Mouse (Mus musculus) thymus, adult 18-20 months (tissue): ENCODE results near the gene Gm10803.
A peak's percentile ranks its signal among the peaks of the same experiment; 100 is the strongest.
"Not testable (repeated sequence)": the region's sequence is repeated elsewhere in the genome, so short reads cannot be mapped to it uniquely, and the experiment has no call there.

Experiments used
- DNase-seq, 2 experiments: peaks; one replicate each; pipeline ENCODE4 v3.0.0; 2022; ENCODE audit warnings: mixed read lengths in 2 of 2

Gene Gm10803

DNA sequence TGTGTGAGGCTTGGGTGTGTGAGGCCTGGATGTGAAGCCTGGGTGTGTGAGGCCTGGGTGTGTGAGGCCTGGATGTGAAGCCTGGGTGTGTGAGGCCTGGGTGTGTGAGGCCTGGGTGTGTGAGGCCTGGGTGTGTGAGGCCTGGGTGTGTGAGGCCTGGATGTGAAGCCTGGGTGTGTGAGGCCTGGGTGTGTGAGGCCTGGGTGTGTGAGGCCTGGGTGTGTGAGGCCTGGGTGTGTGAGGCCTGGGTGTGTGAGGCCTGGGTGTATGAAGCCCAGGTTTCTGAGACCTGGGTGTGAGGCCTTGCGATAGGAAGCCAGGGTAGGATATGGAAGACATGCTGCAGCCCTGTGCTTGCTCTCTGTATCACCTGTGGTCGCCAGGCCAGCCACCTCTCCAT lies at the start of gene Gm10803:
Gene Gm10803, plus strand, starts transcription at position 301 of the 400 bp plus-strand sequence.
- DNase-seq: not testable (repeated sequence)

DNA sequence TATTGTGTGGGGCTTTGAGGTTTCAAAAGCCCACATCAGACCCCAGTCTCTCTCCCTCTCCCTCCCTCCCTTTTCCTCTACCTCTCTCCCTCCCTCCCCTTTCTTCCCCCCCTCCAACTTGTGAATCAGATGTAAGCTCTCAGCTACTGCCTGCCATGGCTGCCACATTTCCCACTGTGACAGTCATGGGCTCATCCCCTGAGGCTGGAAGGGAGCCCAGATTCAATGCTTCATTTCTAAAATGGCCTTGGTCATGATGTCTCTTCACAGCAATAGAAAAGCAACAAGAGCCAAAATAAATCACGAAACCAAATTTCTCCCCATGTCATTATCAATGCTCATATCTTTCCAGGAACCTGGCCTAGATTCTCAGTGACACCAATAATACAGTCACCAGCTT lies 49.5 kb upstream of the Gm10803 start:
- DNase-seq: no peak

GRCm38 (mm10) chr2:93512130-93512529 lies 48.2 kb upstream of the Gm10803 start:
- DNase-seq: no peak

GRCm38 (mm10) chr2:93515246-93515645 lies 45.1 kb upstream of the Gm10803 start:
- no peak for DNase-seq

DNA sequence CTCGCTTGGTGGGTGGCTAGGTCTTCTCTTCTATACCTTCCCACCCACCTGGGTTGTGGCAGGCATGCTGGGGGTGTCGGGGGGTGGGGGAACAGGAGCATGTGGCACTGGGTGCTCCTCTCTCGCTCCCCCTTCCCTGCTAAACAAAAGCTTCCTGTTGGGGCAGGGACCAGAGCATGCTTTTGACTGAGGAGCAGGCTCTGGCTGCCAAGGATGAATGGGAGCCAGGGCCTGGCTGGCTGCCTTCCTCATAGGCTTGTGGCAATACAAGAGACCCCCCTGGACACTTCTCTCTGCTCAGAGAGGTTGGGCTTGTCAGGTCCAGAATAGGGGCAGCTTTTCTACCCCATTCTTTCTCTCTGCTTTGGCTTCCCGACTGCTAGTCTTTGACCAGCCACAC lies 39.3 kb upstream of the Gm10803 start:
- no peak for DNase-seq

DNA sequence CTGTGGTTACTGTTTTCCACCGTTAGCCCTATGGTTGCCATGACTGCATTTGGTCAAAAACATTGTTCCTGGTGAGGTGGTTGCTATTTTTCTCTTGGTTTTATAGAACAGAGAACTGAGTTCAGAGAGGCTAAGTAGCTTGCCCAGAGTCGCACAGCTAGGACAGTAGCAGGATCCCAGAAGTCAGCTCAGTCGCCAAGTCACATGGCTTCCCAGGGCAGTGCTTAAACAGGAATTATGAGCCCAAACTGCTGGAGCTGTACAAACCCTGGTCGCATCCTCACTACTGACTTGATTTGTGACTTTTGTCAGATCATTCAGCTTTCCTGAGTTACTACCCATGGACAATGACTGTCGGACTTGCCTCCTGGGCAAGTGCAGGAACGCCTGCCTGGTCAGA lies 38.8 kb upstream of the Gm10803 start:
- no peak for DNase-seq

DNA sequence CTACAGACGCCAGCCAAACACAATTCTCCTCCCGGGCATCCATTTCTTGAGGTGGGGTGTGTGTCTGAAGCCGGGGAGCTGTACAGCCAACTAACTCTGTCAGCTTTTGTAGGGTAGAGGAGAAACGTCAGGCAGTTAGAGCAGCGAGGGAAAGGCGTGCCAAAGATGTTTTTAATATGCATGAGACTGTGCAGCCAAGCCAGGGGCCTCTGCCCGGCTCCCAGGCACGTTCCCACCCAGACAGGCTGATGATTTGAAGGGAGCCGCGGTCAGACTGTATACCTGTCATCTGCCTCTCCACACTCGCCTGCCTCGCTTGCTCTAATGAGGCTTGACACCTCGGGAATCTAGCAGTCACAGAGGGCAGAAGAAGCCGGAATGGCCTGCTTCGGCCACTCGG lies 38.4 kb upstream of the Gm10803 start:
- DNase-seq: no peak

- DNase-seq: no peak
Observed at GRCm38 (mm10) chr2:93525033-93525762, 35.2 kb upstream of the Gm10803 start.

- DNase-seq: no peak
Observed at GRCm38 (mm10) chr2:93529602-93530001, 30.8 kb upstream of the Gm10803 start.

DNA sequence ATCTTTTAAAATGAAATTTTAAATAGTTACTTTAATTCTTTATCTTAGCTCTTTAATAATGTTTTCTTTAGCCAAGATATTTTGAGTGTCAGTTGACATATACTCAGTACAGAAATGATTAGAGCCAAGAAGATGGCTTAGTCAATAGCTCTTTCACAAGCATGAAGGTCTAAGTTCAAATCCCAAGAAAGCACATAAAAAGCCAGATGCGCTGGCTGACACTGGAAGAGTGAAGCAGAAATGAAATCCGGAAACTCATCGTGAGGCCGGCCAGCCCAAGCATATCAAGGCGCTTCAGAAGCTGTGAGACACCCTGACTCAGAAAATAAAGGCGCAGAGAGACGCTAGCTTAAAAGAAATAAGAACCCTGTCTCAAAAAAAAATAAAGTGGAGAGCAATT lies 26.5 kb upstream of the Gm10803 start:
- no peak for DNase-seq

GRCm38 (mm10) chr2:93537385-93537967 lies 22.9 kb upstream of the Gm10803 start:
- DNase-seq: no peak

GRCm38 (mm10) chr2:93538140-93538539 lies 22.2 kb upstream of the Gm10803 start:
- DNase-seq: no peak

DNA sequence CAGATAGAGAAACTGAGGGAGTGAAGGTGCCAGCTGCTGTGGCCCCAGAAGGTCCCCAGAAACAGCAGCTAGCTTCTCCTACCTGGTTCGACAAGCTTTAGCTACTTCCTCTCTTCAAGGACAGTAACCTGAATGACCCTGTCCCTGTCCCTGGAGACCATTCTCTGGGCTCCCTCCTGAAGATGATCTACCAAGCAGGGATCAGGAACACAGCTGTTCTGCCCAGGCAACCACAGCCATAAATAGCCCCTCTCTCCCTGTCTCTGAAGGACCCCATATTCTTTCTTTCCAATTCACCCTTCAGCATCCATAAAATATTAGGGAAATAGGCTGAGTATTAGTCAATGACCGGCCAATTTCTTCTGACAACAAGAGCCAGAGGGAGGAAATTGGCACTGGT lies 18.6 kb upstream of the Gm10803 start:
- DNase-seq: no peak

- DNase-seq: no peak
Observed at GRCm38 (mm10) chr2:93552676-93553521, 7.5 kb upstream of the Gm10803 start.

GRCm38 (mm10) chr2:93553905-93554304 lies 6.5 kb upstream of the Gm10803 start:
- no peak for DNase-seq

DNA sequence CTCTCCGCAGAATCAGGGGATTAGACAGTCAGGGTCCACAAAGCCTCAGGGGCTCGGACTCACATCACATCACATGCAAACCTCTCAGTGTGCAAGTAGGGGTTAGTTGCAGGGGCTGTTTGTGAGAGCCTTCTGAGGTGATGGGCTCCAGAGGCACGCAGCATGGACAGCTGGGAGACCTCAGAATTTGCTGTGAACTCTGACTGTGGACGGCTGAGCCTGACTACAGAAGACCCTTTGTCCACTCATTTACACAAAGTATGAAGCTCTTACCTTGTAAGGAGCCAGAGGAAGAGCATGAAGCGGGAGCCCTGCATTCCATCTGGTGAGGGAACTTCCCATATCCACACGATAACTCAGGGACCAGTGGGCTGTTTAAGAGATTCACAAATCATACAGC lies 5.3 kb downstream of the Gm10803 start:
- DNase-seq: no peak

DNA sequence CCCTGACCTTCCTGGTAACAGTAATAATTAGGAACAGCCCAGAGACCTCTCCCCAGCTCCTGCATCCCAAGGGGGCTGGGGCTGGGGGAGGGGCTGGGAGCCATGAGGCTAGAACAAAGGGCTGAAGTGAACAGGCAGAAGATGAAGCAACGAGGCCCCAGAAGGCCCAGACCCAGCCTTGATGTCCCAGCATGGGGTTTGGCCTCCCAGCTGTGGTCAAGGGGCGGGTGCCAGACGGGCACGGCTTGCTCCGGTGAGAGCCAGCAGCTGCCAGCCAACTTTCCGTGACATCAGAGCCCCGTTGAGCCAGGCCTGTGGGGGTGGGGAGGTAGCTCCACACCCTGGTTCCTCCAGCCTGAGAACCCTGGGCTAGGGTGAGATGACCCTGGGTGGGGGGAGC lies 7.3 kb downstream of the Gm10803 start:
- peak; percentile 5 to 6 for DNase-seq

GRCm38 (mm10) chr2:93572565-93572964 lies 12.2 kb downstream of the Gm10803 start:
- DNase-seq: peak in 1 of 2 experiments; percentile 4

DNA sequence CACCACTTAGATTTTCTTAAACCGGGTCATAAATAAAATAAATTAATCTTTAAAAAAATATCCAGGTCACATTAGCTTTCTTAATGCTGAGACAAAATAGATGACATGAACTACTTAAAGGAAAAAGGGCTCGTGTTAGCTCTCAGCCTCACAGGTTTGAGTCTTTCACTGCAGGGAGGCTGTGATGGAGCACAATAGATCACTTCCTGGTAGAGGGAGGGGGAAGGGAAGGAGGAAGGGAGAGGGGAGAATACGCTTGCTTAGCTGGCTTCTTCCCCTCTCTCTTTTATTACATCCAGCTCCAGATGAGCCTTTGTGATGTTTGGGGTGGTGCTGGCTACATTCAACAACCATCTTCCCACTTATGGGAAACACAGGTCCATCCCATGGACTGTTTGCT lies 20.9 kb downstream of the Gm10803 start:
- DNase-seq: no peak

DNA sequence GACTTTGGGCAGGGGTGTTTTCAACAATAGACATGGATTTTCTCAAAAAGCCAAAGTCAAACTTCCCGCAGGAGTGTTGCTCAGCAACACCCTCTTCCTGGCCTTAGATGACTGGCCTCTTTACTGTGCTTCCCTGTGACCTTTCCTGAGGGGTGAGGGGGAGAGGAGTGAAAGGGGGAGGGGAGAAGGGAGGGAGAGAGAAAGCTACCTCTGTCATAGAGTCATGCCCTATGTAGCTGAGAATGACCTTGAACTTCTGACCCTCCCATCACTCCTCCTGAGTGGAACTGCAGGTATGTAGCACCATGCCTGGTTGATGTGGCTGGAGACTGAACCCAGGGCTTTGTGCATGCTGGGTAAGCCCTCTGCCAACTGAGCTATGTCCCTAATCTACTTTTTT lies 25.5 kb downstream of the Gm10803 start:
- no peak for DNase-seq

DNA sequence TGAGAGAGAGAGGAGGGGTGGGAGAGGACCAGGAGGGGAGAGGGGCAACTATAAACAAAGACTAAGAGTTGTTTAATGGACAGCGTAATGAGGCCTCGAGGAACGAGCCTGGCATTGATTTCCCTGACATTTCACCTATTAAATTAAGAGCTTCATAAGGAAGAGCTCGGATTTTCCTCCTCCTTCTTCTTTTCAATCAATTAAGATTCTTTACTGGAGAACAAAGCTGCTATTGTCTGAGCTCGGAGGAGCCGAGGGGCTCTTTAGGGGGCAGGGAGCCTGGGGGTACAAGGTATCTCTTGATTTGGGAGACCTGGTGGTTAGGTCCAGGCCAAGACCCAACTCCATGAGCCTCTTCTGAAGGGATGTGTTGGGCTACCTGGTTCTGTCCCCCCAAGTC lies 27.1 kb downstream of the Gm10803 start:
- no peak for DNase-seq

DNA sequence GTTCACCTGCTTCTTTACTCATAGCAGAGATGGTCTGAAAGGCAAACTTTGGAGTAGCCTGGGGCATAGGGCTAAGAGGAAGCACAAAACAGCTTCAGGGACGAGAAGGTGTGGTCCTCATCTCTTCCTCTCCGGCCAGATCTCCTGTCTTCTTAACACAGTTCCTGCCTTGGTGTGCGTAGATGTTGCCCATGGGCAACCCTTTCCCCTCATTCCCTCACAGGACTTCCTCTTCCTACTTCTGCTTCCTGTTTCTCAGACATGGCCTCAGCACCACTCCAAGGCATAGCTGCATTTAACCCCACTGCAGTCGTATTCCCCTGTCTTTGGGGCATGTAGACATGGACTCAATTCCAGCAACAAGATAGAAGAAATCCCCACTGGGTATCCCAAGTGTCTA lies 29.5 kb downstream of the Gm10803 start:
- DNase-seq: no peak

DNA sequence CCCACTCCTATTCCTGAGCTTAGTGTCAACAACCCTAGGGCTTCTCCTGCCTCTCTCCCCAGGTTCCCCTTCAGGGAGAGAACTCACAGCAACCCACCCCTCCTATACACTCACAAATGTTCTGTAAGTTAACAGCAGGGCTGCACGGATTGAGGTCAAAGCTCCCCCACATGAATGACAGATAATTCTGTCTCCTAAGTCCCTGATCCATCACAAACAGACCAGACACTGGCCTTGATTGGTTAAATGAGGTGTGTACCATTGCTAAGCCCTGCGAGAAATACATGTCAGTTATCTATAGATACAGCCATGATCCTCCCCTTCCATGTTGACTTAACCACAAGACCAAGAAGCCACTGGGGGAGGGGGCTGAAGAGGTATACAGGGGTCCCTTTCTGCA lies 31.3 kb downstream of the Gm10803 start:
- no peak for DNase-seq
